Mouse (Mus musculus) layer of hippocampus, adult 2 months (tissue): ENCODE data around the gene Trp53i13. TPM values are rescaled to one million over a fixed set of nuclear protein-coding genes. Genes with fewer than 3 reads are reported as not detected.
A peak's percentile ranks its signal among the peaks of the same experiment; 100 is the strongest.
"Not testable (repeated sequence)": the region's sequence is repeated elsewhere in the genome, so short reads cannot be mapped to it uniquely, and the experiment has no call there.

Experiments used
- DNase-seq, 2 experiments: peaks; one replicate each; pipeline ENCODE4 v3.0.0; 2022; ENCODE audit warnings: low spot score in 2 of 2
- H3K27ac ChIP-seq: fragments of 200-600 bp; 2 replicates; pipeline ENCODE4 v1.8.1; 2022
- H3K4me3 ChIP-seq: fragments of 200-600 bp; 2 replicates; pipeline ENCODE4 v1.8.1; 2022; ENCODE audit warnings: mild to moderate bottlenecking
- CTCF ChIP-seq: fragments of 200-600 bp; conservative IDR thresholded peaks from 2 replicates; pipeline ENCODE4 v1.8.1; 2022; ENCODE audit warnings: antibody characterized with exemption, mild to moderate bottlenecking, moderate library complexity
- long read RNA-seq, 2 experiments: library from polyadenylated mRNA; stranded (forward); transcript quantifications; one replicate each; pipeline ENCODE4 v2.0.0; 2021; ENCODE audit warnings: borderline mapping rate in 2 of 2
- total RNA-seq, 2 experiments: library from RNA; stranded (reverse); gene quantifications; 2 replicates each; pipeline ENCODE4 v1.2.3; 2021

Gene Trp53i13
- 1 to 10 TPM; 5.7 to 7.4 TPM for total RNA-seq
- long read RNA-seq, experiment 1, transcript Trp53i13-201 (7 exons, 1,463 nt) = major isoform, 5 of 14 reads
- long read RNA-seq, experiment 1, partial matches to known transcripts = 1 of 14 reads
- long read RNA-seq, experiment 1, other reads (novel, unspliced or antisense) = 8 of 14 reads
- long read RNA-seq, experiment 2, transcript Trp53i13-201 (7 exons, 1,463 nt) = major isoform, 5 of 13 reads
- long read RNA-seq, experiment 2, partial matches to known transcripts = 2 of 13 reads
- long read RNA-seq, experiment 2, other reads (novel, unspliced or antisense) = 6 of 13 reads

- peak within 1 kb of the TSS; percentile 61 for H3K4me3 ChIP-seq
- no peak for TF ChIP-seq CTCF
- H3K27ac ChIP-seq = peak within 1 kb of the TSS; percentile 61; the same call in 1 of the 2 replicates
- no peak for DNase-seq
Observed at GRCm38 (mm10) chr11:77515637-77516552, at the start of gene Trp53i13. Gene Trp53i13, minus strand, starts transcription at chr11:77515980.

- no peak for DNase-seq
- Histone ChIP-seq H3K4me3 (no peak overlapping the region), H3K27ac (no peak overlapping the region)
- no peak for TF ChIP-seq CTCF
Observed at GRCm38 (mm10) chr11:77545261-77545660, 29.5 kb upstream of the Trp53i13 start.

DNA sequence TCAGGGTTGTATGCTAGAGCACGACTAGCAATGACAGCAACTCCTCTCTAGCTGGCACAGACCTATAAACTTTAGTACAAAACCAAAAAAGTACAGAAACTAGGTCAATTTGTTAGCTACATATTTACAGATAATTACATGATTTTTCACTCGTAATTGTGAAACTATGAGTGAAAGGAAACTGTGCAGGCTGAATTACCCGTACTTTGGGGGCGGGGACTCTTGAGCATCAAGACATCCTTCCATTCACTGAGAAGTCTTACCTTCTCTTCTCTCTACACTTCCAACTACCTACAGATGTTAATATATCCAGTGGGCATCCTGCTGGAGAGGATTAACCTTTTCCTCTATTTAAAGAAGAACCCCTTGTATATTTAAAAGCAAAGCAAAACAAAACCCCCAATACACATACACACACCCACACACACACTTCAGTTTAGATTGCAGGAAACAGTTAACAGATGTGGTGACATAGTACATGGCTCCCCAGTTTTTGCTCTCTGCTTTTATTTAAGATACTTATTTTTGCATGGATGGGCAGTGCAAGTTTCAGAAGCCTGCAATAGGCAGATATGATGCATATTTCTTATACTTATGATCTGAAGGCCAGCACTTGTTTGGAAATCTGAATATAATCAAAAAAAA lies 16.5 kb upstream of the Trp53i13 start:
- DNase-seq = no peak
- Histone ChIP-seq H3K4me3 (no peak overlapping the region), H3K27ac (no peak overlapping the region)
- no peak for TF ChIP-seq CTCF

DNA sequence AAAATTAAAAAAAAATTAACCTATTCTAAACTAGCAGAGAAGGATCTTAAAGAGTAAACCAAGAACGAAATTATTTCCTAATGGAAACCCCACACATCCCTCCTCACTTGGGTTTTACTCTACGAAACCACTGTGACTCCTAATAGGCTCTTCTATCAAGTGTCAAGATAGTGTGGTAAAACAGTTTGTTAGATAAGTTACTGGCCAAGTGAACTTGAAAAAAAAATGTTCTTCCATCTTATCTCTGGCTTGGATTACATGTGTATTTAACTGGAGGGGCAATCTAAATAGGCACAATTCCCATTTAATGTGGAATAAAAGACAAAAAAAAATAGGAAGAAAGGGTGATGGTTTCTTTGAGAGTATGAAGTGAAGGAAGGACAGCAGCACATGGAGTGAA lies 15.1 kb upstream of the Trp53i13 start:
- TF ChIP-seq CTCF = no peak
- no peak for DNase-seq
- Histone ChIP-seq H3K4me3 (no peak overlapping the region), H3K27ac (no peak overlapping the region)

DNA sequence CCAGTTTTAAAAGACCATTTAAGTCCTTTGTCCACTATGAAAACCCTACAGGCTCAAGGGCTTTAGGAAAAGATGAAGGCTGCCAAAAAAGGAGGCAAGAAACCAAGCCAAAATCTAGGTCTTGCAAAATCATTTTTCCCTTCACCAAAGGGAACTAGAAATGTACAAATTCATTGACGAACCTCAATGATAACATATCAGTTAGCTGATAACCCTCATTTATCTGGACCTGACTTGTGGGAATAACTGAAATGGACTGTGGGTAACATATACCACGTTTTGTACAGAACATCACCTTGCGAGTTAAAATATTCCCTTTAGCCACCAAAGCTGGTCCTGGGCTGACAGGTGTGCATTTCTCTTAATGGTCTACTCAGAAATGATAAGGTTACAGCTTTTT lies 13.9 kb upstream of the Trp53i13 start:
- H3K4me3 ChIP-seq = no peak overlapping the region
- no peak for DNase-seq
- H3K27ac ChIP-seq = no peak overlapping the region
- TF ChIP-seq CTCF = no peak

- not testable (repeated sequence) for H3K27ac ChIP-seq, DNase-seq, H3K4me3 ChIP-seq
- peak; percentile 22; the same call in 1 of the 2 replicates for TF ChIP-seq CTCF
Observed at GRCm38 (mm10) chr11:77528420-77528819, 12.6 kb upstream of the Trp53i13 start.

GRCm38 (mm10) chr11:77525804-77526486 lies 10.2 kb upstream of the Trp53i13 start:
- H3K27ac ChIP-seq = no peak overlapping the region
- DNase-seq = no peak
- H3K4me3 ChIP-seq = no peak overlapping the region
- TF ChIP-seq CTCF = peak; percentile 45

- no peak overlapping the region; the same call in 1 of the 2 replicates for H3K27ac ChIP-seq
- DNase-seq = no peak
Observed at GRCm38 (mm10) chr11:77520601-77521529, 5.1 kb upstream of the Trp53i13 start.

DNA sequence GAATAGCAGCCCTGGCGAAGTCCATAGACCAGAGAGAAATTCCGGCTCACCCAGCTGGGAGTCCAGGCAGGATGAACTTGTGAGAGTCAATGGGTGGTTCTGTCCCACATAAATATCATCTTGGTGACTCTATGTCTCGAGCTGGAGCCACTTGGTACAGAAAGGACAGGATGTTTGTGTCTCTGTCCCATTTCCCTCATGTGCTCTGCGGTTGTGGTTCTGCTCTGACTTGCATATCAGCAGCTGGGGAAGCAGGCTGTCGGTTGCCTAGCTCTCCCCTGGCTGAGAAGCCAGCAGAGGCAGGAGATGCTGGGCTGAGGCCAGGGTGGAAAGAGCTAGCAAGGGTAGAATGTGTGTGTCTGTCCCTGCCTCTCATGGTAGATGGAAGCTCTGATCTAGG lies 3.3 kb upstream of the Trp53i13 start, which contains the start of gene Gm10392:
Gene Gm10392 (minus strand): TSS at position 156 of the 400 bp plus-strand sequence.
- TF ChIP-seq CTCF = no peak
- Histone ChIP-seq H3K27ac (peak within 1 kb of the TSS; percentile 62), H3K4me3 (no peak within 1 kb of the TSS)
- DNase-seq = no peak

More at GRCm38 (mm10) chr11:77520601-77521529, 5.1 kb upstream of the Trp53i13 start:
- TF ChIP-seq CTCF = no peak
- no peak overlapping the region for H3K4me3 ChIP-seq

DNA sequence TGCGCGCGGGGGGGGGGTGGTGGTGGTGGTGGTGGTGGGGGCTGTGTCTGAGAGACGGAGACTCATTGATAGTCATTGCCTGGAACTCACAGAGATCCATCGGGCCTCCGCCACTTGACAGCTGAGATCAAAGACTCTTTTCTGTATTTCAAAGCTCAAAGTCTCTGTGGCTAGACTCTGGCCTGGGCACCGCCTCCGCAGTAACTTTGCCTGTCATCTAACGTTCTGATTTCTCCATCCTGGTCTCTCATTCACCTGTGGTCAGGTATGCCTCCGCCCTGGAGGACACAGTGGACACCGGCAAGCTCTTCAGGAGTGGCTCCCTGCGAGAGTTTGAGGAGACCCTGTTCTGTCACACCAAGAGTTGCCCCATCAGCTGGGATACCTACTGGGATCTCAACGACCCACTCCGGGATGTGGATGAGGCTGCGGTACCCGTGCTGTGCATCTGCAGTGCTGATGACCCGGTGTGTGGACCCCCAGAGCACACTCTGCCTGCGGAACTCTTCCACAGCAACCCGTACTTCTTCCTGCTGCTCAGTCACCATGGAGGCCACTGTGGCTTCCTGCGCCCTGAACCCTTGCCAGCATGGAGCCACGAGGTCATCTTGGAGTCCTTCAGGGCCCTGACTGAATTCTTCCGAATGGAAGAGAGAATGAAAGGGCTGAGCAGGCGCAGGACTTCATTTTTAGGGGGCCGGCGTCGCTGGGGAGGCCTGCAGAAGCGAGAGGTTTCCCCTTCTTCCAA lies 2.4 kb upstream of the Trp53i13 start:
- no peak for TF ChIP-seq CTCF
- no peak for DNase-seq
- Histone ChIP-seq H3K27ac (peak overlapping the region; percentile 62), H3K4me3 (no peak overlapping the region)
